Mouse (Mus musculus): ENCODE data around the gene Krt16.
"Not testable (repeated sequence)": the region's sequence is repeated elsewhere in the genome, so short reads cannot be mapped to it uniquely, and the experiment has no call there.

Krt16 gene

GRCm38 (mm10) chr11:100257967-100258366 is 9.3 kb upstream of the Krt16 start:
- no peak for DNase-seq (ENCODE audit: low spot score in 2 of 2)

- no peak for DNase-seq (ENCODE audit: low spot score in 2 of 2)
Observed at GRCm38 (mm10) chr11:100255514-100255913, 6.8 kb upstream of the Krt16 start.

GRCm38 (mm10) chr11:100254360-100255090 is 5.8 kb upstream of the Krt16 start:
- DNase-seq (ENCODE audit: low spot score in 2 of 2): peak in 1 of 2 experiments; percentile 25

- DNase-seq (ENCODE audit: low spot score in 2 of 2): not testable (repeated sequence)
Observed at GRCm38 (mm10) chr11:100246471-100246870, 2.2 kb downstream of the Krt16 start.

GRCm38 (mm10) chr11:100240272-100240671 is 8.4 kb downstream of the Krt16 start:
- not testable (repeated sequence) for DNase-seq (ENCODE audit: low spot score in 2 of 2)

- peak in 1 of 2 experiments; percentile 35 for DNase-seq (ENCODE audit: low spot score in 2 of 2)
Observed at GRCm38 (mm10) chr11:100221741-100222140, 27.0 kb downstream of the Krt16 start.

- no peak for DNase-seq (ENCODE audit: low spot score in 2 of 2)
Observed at GRCm38 (mm10) chr11:100219304-100219703, 29.4 kb downstream of the Krt16 start.

GRCm38 (mm10) chr11:100208542-100208941 is 40.2 kb downstream of the Krt16 start:
- no peak for DNase-seq (ENCODE audit: low spot score in 2 of 2)

- no peak for DNase-seq (ENCODE audit: low spot score in 2 of 2)
Observed at GRCm38 (mm10) chr11:100207498-100207897, 41.2 kb downstream of the Krt16 start, which contains the start of gene Krt14. Gene Krt14 (minus strand): TSS chr11:100207548.

- no peak for DNase-seq (ENCODE audit: low spot score in 2 of 2)
Observed at GRCm38 (mm10) chr11:100203448-100203847, 45.3 kb downstream of the Krt16 start.

GRCm38 (mm10) chr11:100202906-100203305 is 45.8 kb downstream of the Krt16 start:
- no peak for DNase-seq (ENCODE audit: low spot score in 2 of 2)

GRCm38 (mm10) chr11:100200104-100200820 is 48.4 kb downstream of the Krt16 start:
- peak in 1 of 2 experiments; percentile 44 for DNase-seq (ENCODE audit: low spot score in 2 of 2)

GRCm38 (mm10) chr11:100198666-100199065 is 50.0 kb downstream of the Krt16 start:
- DNase-seq (ENCODE audit: low spot score in 2 of 2): peak in 1 of 2 experiments; percentile 71

Data from left cerebral cortex, adult 9 months (tissue).